Mouse (Mus musculus) hindbrain, embryonic 15.5 days (tissue): ENCODE results near the gene Hs2st1. TPM values are rescaled to one million over a fixed set of nuclear protein-coding genes. Genes with fewer than 3 reads are reported as not detected.
A peak's percentile ranks its signal among the peaks of the same experiment; 100 is the strongest.

ENCODE experiments used
- ATAC-seq: fragments of 200-750 bp; cut with Nextera tagmentation; 2 replicates; pipeline ENCODE4 v1.8.0; 2017; ENCODE audit warnings: low read depth, moderate number of reproducible peaks, moderate TSS enrichment; ENCODE audit not compliant: low FRiP score
- H3K27ac ChIP-seq: fragments of 300-500 bp; sonication (generic); replicated peaks from 2 replicates; pipeline ENCODE4 v1.5.1; 2015; ENCODE audit warnings: mild to moderate bottlenecking, inconsistent platforms
- H3K27me3 ChIP-seq: fragments of 300-500 bp; sonication (generic); 2 replicates; pipeline ENCODE4 v1.6.1; 2015; ENCODE audit warnings: control low read depth, inconsistent platforms
- H3K36me3 ChIP-seq: fragments of 300-500 bp; sonication (generic); 2 replicates; pipeline ENCODE4 v1.6.1; 2015; ENCODE audit warnings: control low read depth, inconsistent platforms
- H3K4me1 ChIP-seq: fragments of 300-500 bp; sonication (generic); replicated peaks from 2 replicates; pipeline ENCODE4 v1.6.1; 2015; ENCODE audit warnings: control low read depth, inconsistent platforms
- H3K4me2 ChIP-seq: fragments of 300-500 bp; sonication (generic); 2 replicates; pipeline ENCODE4 v1.6.1; 2015; ENCODE audit warnings: moderate library complexity, mild to moderate bottlenecking, inconsistent platforms
- H3K4me3 ChIP-seq: fragments of 300-500 bp; sonication (generic); 2 replicates; pipeline ENCODE4 v1.5.1; 2015; ENCODE audit warnings: mild to moderate bottlenecking, inconsistent platforms
- H3K9ac ChIP-seq: fragments of 300-500 bp; sonication (generic); 2 replicates; pipeline ENCODE4 v1.6.1; 2015; ENCODE audit warnings: inconsistent platforms
- H3K9me3 ChIP-seq: fragments of 300-500 bp; sonication (generic); 2 replicates; pipeline ENCODE4 v1.6.1; 2016; ENCODE audit warnings: control low read depth, inconsistent platforms
- WGBS: fragments of 180-500 bp; shearing (Covaris S2); methylation state at CpG from one replicate; pipeline ENCODE4 v1.1.7; 2015; 5-methylcytosine and 5-hydroxymethylcytosine counted together
- polyA plus RNA-seq: library from polyadenylated mRNA; unstranded; fragments of >200 nt; fragmentation: Nextera tagmentation; extraction: Ambion mirVana; gene quantifications from 2 replicates; pipeline ENCODE4 v1.2.1, GENCODE M21; 2015

The Hs2st1 gene
- polyA plus RNA-seq, 1 experiment from 2014 or later, result 14.4 TPM

DNA sequence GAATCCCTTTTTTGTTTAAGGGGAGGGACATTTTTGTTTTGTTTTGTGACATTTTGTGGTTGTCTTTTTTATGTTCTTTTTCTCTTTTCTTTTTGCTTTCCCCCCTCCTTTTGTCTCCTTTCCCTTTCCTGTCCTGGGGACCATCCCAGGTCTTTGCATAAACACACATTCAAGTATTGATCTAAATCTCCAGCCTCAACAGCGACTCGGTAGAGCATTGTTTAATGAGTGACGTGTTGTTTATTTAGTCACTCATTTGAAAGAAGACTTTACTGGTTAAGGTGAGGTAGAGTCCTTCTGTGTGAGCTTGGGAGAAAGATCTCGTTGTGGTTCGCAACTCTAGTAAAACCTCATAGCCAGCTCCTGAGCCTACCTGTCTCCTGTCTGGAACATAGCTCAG, 13.8 kb upstream of the Hs2st1 start:
- Histone ChIP-seq H3K27ac (no peak overlapping the region), H3K36me3 (peaks cover 22% of the 10 kb centered on the region)
- 65% methylated on average over 5 of the region's 5 CpGs for WGBS

DNA sequence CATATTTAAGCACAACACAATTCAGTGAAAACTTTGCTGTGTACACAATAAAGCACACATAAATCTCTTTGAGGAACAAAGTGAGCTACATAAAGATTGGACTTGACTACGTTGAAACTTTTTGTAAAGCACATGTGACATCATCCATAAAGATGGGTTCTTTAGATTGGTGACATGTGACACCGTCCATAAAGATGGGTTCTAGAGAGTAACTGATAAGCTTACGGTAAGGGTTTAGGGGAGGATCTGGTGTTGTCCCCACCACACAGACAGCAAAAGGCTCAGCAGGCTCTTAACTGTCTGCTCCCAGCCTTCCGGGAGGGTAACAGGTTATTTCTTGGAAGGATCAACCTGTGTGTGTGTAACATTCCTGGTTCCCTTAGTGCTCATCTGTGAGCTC, 12.3 kb upstream of the Hs2st1 start:
- no peaks in the 10 kb centered on the region for H3K9me3 ChIP-seq
- no peak overlapping the region for H3K4me2 ChIP-seq
- no peaks in the 10 kb centered on the region for H3K27me3 ChIP-seq
- WGBS, result 93% methylated on average over 4 of the region's 4 CpGs
- no peaks in the 10 kb centered on the region for H3K4me1 ChIP-seq
- ATAC-seq, result no peak
- H3K36me3 ChIP-seq, result peaks cover 37% of the 10 kb centered on the region
- no peak overlapping the region for H3K27ac ChIP-seq
- no peak overlapping the region for H3K9ac ChIP-seq
- H3K4me3 ChIP-seq, result no peak overlapping the region

More for the DNA sequence above, 13.8 kb upstream of the Hs2st1 start:
- no peak overlapping the region for H3K4me3 ChIP-seq
- ATAC-seq, result no peak
- no peaks in the 10 kb centered on the region for H3K9me3 ChIP-seq
- no peaks in the 10 kb centered on the region for H3K27me3 ChIP-seq
- H3K9ac ChIP-seq, result no peak overlapping the region
- H3K4me2 ChIP-seq, result no peak overlapping the region
- no peaks in the 10 kb centered on the region for H3K4me1 ChIP-seq

DNA sequence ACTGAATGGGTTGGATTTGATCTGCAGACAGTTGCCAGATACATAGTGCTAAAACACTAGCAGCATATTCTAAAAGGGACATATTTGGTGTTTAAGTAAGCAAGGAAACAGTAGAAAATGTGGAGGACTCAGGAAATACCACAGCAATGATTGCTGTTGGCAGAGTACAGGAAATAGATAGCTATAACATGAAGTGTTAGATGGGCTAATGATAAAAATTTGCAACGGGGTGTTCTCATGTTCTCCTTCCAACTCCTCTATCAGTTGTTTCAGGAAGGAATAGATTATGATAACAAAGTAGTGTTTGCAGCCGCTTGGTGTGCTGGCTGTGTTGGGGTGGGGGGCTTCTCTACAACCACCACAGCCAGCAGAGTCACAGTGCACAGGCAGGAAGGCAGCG, 11.9 kb upstream of the Hs2st1 start:
- Histone ChIP-seq H3K27ac (no peak overlapping the region), H3K4me2 (no peak overlapping the region), H3K4me1 (no peaks in the 10 kb centered on the region), H3K9me3 (no peaks in the 10 kb centered on the region), H3K9ac (no peak overlapping the region), H3K27me3 (no peaks in the 10 kb centered on the region), H3K4me3 (no peak overlapping the region), H3K36me3 (peaks cover 37% of the 10 kb centered on the region)
- ATAC-seq, result no peak
- WGBS, result 95% methylated on average over 3 of the region's 3 CpGs

DNA sequence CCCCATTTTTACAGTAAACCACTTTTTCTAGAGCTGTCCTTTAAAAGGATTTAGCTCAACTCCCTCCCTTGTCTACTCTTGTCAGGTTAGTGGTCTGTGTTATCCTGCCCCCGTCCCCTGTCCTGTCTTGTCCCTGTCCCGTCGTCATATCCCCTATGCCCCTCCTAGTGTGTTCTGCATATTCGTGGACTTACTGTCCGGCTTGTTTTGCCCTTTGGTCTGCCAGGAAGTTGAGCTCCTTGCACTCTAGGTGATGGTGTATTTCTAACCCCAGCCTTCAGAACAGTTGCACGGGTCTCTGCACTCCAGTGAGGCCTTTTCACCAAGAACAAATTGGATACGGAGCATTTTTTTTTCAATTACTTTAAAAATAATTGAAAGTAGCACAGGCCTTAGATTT, 10.3 kb upstream of the Hs2st1 start:
- no peaks in the 10 kb centered on the region for H3K27me3 ChIP-seq
- peaks cover 34% of the 10 kb centered on the region for H3K36me3 ChIP-seq
- WGBS, result 89% methylated on average over 7 of the region's 7 CpGs
- no peaks in the 10 kb centered on the region for H3K4me1 ChIP-seq
- H3K9me3 ChIP-seq, result no peaks in the 10 kb centered on the region
- H3K4me3 ChIP-seq, result no peak overlapping the region
- H3K9ac ChIP-seq, result no peak overlapping the region
- H3K27ac ChIP-seq, result no peak overlapping the region
- ATAC-seq, result no peak
- H3K4me2 ChIP-seq, result no peak overlapping the region

DNA sequence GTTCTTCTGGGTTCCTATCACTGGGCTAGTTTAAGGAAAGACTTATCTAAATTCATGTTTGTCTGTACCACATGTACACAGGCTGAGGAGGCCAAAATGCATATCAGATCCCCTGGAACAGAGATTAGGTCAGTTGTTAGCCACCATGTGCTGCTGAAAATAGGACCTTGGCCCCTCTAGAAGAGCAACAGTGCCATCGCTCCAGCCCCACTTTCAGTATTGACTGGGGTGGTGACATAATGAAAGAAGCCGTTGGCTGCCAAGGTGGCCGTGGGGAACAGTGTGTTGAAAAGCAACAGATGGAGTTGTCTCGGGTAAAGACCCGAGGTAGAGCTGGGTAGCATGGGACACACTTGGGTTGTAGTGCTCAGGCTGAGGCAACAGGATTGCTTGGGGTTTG, 9.8 kb upstream of the Hs2st1 start:
- ATAC-seq, result no peak
- Histone ChIP-seq H3K27ac (no peak overlapping the region), H3K4me2 (no peak overlapping the region), H3K27me3 (no peaks in the 10 kb centered on the region), H3K9ac (no peak overlapping the region), H3K4me3 (no peak overlapping the region), H3K4me1 (no peaks in the 10 kb centered on the region), H3K36me3 (peaks cover 34% of the 10 kb centered on the region), H3K9me3 (no peaks in the 10 kb centered on the region)
- 83% methylated on average over 5 of the region's 5 CpGs for WGBS

DNA sequence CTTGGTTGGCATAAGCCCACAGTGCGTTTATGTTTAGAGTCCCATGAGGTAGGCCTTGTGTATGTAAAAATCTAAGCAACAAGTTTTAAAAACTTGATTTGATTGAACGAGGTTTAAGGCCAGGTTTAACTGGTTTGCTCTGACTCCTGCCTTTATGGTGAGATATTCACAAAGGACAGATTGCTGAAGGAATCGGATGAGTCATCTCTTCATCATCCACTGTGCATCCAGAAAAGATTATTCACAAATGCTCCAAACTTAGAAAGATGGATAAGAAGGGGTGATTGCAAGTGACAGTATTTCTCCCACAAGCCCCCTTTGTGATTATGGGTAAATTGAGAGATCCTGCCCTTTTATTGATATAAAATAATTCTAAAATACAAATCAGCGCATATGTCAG, 8.9 kb upstream of the Hs2st1 start:
- Histone ChIP-seq H3K9ac (no peak overlapping the region), H3K27ac (no peak overlapping the region), H3K9me3 (no peaks in the 10 kb centered on the region), H3K4me1 (0 out of 2 replicates have a peak, but pooled peaks cover 1% of the 10 kb centered on the region), H3K4me2 (no peak overlapping the region), H3K36me3 (peaks cover 34% of the 10 kb centered on the region), H3K27me3 (no peaks in the 10 kb centered on the region), H3K4me3 (no peak overlapping the region)
- ATAC-seq, result no peak
- WGBS, result 93% methylated on average over 4 of the region's 4 CpGs

DNA sequence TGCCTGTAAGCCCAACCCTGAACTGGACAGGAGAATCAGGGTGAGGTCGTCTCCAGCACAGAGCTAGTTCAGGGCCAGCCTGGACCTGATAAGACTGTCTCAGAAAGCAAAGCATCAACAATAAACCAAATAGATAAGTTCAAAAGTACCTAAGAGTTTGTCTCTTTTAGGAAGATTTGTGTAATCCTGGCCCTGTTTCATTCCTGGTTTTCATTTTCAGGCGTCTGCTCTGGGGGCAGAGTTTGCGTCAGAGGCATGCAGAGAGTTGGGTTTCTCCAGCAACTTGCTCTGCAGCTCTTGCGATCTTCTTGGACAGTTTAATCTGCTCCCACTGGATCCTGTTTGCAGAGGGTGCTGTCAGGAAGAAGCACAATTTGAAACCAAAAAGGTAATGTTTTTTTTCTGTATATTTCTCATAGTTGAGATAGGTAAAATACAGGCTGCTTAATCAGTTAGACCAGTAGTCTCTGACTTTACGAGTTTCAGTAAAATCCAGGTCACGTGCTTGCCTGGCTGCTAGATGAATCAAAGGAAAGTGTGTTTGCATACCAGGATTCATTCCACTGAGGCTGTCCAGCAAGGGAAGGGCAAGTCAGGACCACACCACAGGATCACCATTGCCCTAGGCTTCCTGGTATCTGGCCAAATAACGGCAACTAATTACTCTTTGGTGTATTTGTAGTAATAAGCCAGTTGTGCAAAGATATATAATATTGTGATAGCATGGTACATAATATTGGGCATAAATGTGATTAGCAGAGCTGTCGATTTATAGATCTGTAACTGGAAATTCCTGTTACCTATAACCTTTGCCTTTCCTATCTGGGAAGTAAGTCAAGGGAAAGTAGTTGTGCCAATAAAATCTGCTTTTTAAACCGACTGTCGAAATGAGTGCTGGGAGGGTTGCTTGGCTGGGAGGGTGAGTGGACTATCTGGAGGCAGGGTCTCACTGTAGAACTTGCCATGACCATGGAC, 7.7 kb upstream of the Hs2st1 start:
- Histone ChIP-seq H3K9me3 (no peaks in the 10 kb centered on the region), H3K4me2 (no peak overlapping the region), H3K36me3 (peaks cover 34% of the 10 kb centered on the region), H3K4me3 (no peak overlapping the region), H3K27ac (no peak overlapping the region), H3K4me1 (peaks cover 4% of the 10 kb centered on the region; the same call in 1 of the 2 replicates), H3K9ac (no peak overlapping the region), H3K27me3 (no peaks in the 10 kb centered on the region)
- WGBS, result 95% methylated on average over 10 of the region's 10 CpGs
- ATAC-seq, result no peak

DNA sequence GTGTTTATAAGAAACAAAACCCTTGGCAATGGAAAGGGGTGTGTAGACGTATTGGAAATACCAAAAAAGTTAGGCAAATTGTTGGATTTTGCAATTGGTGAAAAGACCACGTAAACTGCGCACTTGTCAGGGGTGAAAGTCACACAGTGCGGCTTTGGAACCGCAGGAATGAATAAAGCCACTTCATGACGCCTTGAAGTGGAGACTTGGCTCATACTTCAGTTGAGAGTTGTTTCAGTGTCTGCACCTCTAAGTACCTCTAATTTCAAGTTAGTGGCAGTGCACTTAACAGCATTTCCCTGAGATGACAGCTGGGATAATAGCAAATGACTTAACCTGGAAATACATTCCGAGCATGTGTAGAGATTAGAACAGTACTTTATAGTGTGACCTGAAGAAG, 4.3 kb upstream of the Hs2st1 start:
- Histone ChIP-seq H3K4me2 (no peak overlapping the region), H3K4me3 (no peak overlapping the region), H3K9me3 (no peaks in the 10 kb centered on the region), H3K36me3 (peaks cover 18% of the 10 kb centered on the region), H3K27me3 (no peaks in the 10 kb centered on the region), H3K4me1 (peaks cover 16% of the 10 kb centered on the region), H3K9ac (no peak overlapping the region), H3K27ac (no peak overlapping the region)
- ATAC-seq, result no peak
- WGBS, result 93% methylated on average over 7 of the region's 7 CpGs

DNA sequence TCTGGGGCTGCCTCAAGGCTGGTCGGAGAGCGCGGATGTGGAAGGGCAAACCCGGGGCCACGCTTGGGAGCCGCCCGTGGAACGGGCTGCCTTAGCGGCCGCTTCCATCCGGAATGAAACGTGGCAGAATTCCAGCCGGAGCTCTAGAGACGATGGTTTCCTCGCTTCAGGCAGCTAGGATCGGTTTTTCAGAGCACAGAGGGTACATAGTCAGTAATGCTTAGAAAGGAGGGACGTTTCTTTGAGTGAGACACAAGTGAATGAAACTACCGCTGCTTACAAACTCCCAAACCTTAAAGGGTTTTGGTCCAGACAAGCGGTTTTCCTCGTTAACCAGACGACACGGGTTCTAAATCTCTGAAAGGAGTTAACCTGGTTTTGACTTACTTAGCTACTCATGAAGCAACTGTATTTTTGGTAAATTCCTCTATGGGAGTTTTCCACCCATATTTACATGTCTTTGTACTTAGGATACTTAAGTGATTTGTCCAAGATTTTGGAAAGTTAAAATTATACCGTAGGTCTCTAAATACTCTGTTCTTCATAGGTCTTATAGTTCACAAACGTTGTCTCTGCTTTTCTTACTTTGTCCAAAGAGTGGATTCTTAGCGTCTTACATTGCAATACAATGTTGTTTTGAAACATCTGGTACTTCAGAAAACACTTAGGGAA, 971 bp upstream of the Hs2st1 start:
- no peaks in the 10 kb centered on the region for H3K9me3 ChIP-seq
- H3K27ac ChIP-seq, result peak overlapping the region; percentile 98
- peak overlapping the region; percentile 81 for H3K4me3 ChIP-seq
- H3K4me2 ChIP-seq, result peak overlapping the region; percentile 60
- H3K36me3 ChIP-seq, result no peaks in the 10 kb centered on the region
- under 1% methylated on average over 25 of the region's 25 CpGs for WGBS
- peaks cover 38% of the 10 kb centered on the region for H3K4me1 ChIP-seq
- H3K27me3 ChIP-seq, result no peaks in the 10 kb centered on the region
- H3K9ac ChIP-seq, result peak overlapping the region; percentile 96
- no peak for ATAC-seq

DNA sequence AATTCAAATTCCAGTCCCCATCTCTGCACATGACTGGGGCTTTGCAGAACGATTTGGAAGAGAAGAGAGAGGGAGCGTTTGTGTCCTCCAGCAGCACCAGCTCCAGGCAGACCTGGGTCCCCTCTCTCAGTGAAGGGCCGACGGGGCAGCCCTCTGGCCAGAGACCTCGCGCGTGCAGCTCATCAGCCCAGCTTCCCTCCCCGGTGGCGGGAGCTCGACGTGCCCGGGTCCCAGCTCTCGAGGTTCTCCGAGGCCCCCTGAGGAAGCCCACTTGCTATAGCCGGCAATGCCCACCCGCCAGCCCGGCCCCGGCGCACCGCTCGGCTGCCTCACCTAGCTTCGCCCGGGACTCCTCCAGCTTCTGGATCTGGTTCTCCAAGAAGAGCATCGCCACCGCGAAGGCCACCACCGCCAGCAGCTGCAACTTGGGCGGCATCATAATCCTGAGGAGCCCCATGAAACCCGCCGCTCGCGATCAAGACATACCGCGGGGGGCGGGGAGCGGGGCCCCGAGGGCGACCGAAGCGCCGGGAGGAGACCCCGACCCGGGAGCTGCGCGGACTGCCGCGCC, 495 bp downstream of the Hs2st1 start:
- under 1% methylated on average over 47 of the region's 47 CpGs for WGBS
- ATAC-seq, result peak; percentile 13; the same call in 1 of the 2 replicates
- Histone ChIP-seq H3K36me3 (no peaks in the 10 kb centered on the region), H3K27me3 (no peaks in the 10 kb centered on the region), H3K4me1 (peaks cover 38% of the 10 kb centered on the region), H3K9ac (peak overlapping the region; percentile 94), H3K4me3 (peak overlapping the region; percentile 81), H3K4me2 (peak overlapping the region; percentile 68), H3K9me3 (no peaks in the 10 kb centered on the region), H3K27ac (peak overlapping the region; percentile 98)

DNA sequence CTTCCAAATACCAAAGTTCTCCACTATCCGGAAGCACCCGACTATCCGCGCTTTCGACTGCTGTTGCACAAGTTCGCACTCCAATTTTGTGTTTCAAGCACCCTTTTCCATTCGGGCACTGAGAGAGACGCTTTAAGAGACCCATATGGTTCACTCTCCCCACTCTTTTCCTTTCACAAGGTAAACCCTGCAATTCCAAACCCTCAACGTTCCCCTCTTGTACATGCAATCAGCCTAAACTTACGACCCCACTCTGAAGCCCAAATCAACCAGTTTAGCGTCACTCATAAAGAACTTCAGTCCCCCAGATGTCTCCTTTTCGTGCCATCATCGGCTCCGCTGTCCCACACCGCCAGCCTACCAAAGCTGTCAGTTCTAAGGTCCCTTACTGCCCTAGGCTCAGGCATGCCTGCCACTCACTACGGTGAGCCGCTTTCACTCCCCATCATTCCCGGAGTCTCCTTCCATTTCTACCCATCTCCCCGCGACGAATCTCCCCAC, 1.1 kb downstream of the Hs2st1 start:
- no peaks in the 10 kb centered on the region for H3K9me3 ChIP-seq
- H3K4me1 ChIP-seq, result peaks cover 37% of the 10 kb centered on the region
- H3K9ac ChIP-seq, result peak overlapping the region; percentile 94
- H3K36me3 ChIP-seq, result no peaks in the 10 kb centered on the region
- H3K27me3 ChIP-seq, result no peaks in the 10 kb centered on the region
- peak overlapping the region; percentile 98 for H3K27ac ChIP-seq
- ATAC-seq, result no peak
- H3K4me3 ChIP-seq, result peak overlapping the region; percentile 81
- under 1% methylated on average over 21 of the region's 21 CpGs for WGBS
- peak overlapping the region; percentile 68 for H3K4me2 ChIP-seq

DNA sequence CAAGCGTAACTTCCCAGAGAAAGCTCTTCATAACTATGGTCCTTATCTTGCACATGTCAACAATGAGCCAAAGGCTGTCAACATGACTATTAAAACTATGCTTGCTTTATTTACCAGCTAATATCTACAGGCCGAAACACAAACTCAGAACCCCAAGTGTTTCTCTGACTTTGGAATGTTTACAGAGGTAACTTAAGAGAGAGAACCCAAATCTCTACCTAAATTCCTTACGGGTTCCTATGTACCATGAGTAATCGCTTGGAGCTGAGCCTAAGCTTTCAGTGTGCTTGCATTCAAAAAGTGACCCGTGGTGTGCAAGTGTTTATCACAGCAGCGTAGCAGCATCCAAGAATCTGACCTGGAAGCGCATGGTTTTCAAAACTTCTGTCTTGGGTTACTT, 4.8 kb downstream of the Hs2st1 start:
- Histone ChIP-seq H3K27me3 (no peaks in the 10 kb centered on the region), H3K36me3 (no peaks in the 10 kb centered on the region)
- 89% methylated on average over 7 of the region's 7 CpGs for WGBS

More for the DNA sequence above, 4.8 kb downstream of the Hs2st1 start:
- Histone ChIP-seq H3K4me3 (no peak overlapping the region), H3K4me1 (peaks cover 22% of the 10 kb centered on the region), H3K9ac (no peak overlapping the region), H3K27ac (no peak overlapping the region), H3K4me2 (no peak overlapping the region), H3K9me3 (no peaks in the 10 kb centered on the region)
- ATAC-seq, result no peak
